Mouse (Mus musculus): Measurements from ENCODE around the gene Med12l. TPM values are rescaled to one million over a fixed set of nuclear protein-coding genes. Genes with fewer than 3 reads are reported as not detected.

The Med12l gene
- total RNA-seq (2023), result 1.5 TPM

DNA sequence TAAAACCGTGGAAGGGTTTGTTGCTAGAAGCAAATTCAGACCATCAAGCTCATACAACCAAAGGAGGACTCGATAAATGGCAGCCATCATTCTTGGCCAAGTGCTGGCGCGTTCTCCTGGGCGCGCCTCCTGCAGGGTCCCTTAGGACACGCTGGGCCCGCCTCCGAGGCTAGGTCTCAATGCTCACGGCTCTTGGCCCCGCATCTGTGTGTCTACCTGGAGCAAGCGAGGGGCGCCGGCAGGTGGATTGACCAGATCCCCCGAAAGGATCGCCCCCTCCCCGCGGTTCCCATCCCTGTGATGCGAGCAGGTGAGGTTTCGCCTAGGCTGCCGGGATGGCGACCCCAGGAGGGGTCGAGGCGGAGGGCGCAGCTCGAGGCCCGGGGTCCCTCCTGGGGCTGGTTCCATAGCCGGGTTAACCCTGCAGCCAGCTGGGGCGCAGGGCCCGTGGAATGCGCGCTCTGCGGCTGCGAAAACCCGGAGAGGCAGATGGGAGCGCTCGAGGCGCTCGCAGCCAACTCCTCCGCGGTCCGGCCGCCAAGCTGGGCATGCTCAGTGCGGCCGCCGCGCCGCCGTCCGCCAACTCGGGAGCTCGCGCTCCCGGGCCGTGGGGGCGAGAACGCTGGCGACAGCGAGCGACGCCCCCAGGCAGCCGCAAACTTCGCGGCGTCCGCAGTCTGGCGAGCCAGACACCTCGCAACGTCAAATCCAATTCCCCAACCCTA lies at the start of gene Med12l:
Gene Med12l, plus strand, starts transcription at position 555 of the 725 bp plus-strand sequence.

DNA sequence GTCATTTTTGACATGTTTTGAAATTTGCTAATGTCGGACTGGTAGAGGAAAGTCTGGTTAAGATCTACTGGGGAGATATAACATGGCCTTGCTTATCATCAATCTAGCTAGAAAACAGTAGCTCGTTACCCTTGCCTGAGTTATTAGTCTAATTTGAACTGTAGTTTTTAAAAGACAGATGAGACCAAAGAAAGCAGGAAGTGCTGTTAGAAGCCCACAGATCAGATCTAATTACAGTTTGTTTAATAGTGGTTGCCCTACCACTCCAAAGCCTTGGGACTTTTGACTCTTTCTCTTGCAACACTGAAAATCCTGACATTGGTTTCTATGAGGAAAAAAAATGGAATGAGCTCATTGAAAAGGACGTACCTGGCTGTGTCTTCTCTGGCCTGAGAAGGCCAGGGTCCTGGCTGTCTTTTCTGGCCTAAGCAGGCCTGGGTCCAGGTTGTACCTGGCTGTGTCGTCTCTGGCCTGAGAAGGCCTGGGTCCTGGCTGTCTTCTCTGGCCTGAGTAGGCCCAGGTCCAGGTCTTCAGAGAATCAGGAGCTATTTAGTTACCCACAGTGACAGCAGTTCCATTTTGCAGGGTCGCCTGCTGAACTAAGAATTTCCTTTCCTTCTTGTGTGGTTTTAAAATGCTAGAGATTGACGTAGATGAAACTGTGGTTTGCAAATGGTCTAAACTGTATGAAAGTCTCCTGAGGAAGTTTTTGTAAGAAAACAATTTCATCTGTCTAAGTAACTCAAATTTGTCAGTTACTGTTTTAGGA lies 95.8 kb downstream of the Med12l start, which contains the start of gene Gpr171:
Gene Gpr171, minus strand, starts transcription at position 604 of the 769 bp plus-strand sequence.

DNA sequence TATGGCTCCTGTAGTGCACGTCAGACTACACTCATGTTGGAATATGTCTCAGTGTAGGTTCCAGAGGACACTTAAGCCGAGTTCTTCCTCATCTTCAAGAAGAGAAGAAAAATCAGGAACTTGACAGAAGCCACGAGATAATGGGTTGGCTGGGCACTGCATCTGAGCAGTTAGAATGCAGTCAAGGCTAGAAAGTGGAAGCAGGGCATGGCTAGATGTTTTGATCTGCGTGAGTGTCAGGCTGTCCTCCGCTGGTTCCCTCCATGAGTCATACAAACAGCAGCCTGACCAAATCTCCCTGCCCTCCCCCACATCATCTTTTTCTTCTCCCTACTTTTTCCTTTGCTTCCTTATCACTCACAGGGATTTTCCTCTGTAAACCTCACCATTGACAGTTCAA lies 147.8 kb downstream of the Med12l start, which contains the start of gene P2ry14:
Gene P2ry14, minus strand, starts transcription at position 195 of the 400 bp plus-strand sequence.

DNA sequence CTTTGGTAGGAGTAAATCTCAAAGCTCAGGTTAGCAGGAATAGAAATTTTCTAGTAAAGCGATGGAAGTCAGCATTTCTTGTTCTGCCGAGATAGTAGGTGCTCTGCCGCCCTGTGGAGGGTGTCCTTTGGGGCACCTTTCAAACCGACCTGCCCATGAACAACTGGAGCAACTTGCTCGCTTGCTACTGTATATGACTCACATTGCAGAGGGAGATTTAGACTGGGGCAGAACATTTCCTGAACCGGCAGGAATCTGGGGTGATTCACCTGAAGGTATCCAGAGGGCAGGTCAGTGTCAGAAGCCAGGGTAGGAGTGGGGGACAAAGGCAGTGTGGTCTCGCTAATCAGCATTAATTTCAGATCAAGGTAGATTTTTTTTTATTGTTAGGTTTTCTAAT lies 189.3 kb downstream of the Med12l start, which contains the start of gene Gpr87:
Gene Gpr87, minus strand, starts transcription at position 167 of the 400 bp plus-strand sequence.

GRCm38 (mm10) chr3:59210727-59211126 lies 205.1 kb downstream of the Med12l start, which contains the start of gene P2ry13:
TSS of gene P2ry13 (minus strand) at chr3:59210882.

GRCm38 (mm10) chr3:59262704-59263103 lies 257.1 kb downstream of the Med12l start, which contains the start of gene P2ry12:
TSS of gene P2ry12 (minus strand) at chr3:59262871.

DNA sequence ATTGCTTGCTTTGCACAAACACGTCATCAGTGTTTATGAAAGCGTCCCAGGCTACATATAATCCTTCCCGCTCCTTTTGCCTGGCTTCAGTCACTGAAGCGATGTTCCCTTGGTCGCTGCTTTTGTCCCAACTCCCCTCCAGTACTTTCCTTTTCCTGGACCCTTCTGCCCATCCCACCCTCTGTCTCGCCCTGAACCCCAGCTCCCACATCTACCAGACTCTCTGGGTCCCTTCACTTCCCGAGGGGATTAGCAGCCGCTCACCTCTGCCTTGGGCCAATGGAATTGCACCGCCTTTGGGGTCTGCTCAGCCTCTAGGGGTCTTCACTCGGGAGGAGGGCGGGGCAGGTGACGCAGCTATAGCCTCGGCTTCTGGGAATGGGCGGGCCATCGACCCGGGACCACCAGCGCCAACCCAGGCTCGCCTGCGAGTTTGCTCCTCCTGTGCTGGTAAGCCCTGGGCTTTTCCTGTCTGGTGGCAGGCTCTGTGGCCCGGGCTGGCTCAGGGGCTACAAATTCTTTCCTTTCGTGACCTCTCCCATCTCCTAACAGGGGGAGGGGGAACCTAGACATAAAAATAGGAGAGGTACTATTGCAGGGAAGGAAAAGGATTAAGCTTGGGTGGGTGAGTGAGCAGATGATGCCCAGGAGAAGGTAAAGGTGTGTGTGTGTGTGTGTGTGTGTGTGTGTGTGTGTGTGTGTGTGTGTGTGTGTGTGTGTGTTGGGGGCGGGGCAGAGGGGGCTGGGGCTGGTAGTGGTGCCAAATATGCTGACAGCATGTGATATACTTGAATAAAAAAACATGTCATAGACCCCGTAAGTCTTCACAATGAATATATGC lies 338.7 kb downstream of the Med12l start, which contains the start of gene Igsf10:
Gene Igsf10, minus strand, starts transcription at position 330 of the 841 bp plus-strand sequence.

Other genes with a start within 250 kb of the Med12l start
- gene Mindy4b-ps, start 183.5 kb upstream of the Med12l start, total RNA-seq (2023), result not detected
- gene Clrn1, start 120.5 kb upstream of the Med12l start, total RNA-seq (2023), result not detected
- gene Gpr171, start 96.0 kb downstream of the Med12l start, total RNA-seq (2023), result 63.8 TPM
- gene P2ry14, start 147.8 kb downstream of the Med12l start, total RNA-seq (2023), result 4.4 TPM
- not detected for gene Gpr87, start 189.3 kb downstream of the Med12l start, total RNA-seq (2023)
- 1.1 TPM for gene P2ry13, start 205.1 kb downstream of the Med12l start, total RNA-seq (2023)

Data from CD4-positive naive resting alpha-beta T cell, adult 57 days (primary cell).